Mouse (Mus musculus) MEL (cell line): ENCODE measurements around the gene Zfp747. TPM values are rescaled to one million over a fixed set of nuclear protein-coding genes. Genes with fewer than 3 reads are reported as not detected.
"Not testable (repeated sequence)": the region's sequence is repeated elsewhere in the genome, so short reads cannot be mapped to it uniquely, and the experiment has no call there.

Experiments
- DNase-seq: peaks from one replicate; pipeline ENCODE4 v3.0.0; 2011; ENCODE audit warnings: low read depth, low spot score
- H3K27ac ChIP-seq: 2 replicates; pipeline ENCODE4 v1.5.1; 2012; ENCODE audit warnings: low read depth, mild to moderate bottlenecking, control low read depth, low read length, moderate library complexity; ENCODE audit not compliant: control insufficient read depth
- H3K27me3 ChIP-seq, 2 experiments: fragments of 150-350 bp in 1 of 2; sonication (generic) in 1 of 2; 2 replicates each; pipeline ENCODE4 v1.6.1; 2012; ENCODE audit warnings: low read length in 2 of 2, mild to moderate bottlenecking in 2 of 2, improper control_type of control experiment in 1 of 2, moderate library complexity in 1 of 2; ENCODE audit not compliant: insufficient read depth in 2 of 2, control insufficient read depth in 1 of 2
- H3K36me3 ChIP-seq, 2 experiments: 2 replicates each; pipeline ENCODE4 v1.6.1; 2012 to 2014; ENCODE audit warnings: low read length in 2 of 2, improper control_type of control experiment in 1 of 2, inconsistent platforms in 1 of 2, mild to moderate bottlenecking in 1 of 2; ENCODE audit not compliant: insufficient read depth in 2 of 2, control insufficient read depth in 1 of 2
- H3K4me1 ChIP-seq, 2 experiments: fragments of 150-350 bp in 1 of 2; sonication (generic) in 1 of 2; 2 replicates each; pipeline ENCODE4 v1.6.1; 2012; ENCODE audit warnings: low read length in 2 of 2, improper control_type of control experiment in 1 of 2, mild to moderate bottlenecking in 1 of 2; ENCODE audit not compliant: insufficient read depth in 2 of 2, control insufficient read depth in 1 of 2
- H3K4me3 ChIP-seq, 2 experiments: fragments of 150-350 bp in 1 of 2; sonication (generic) in 1 of 2; 2 replicates each; pipeline ENCODE4 v1.5.1; 2012; ENCODE audit warnings: low read depth in 2 of 2, low read length in 2 of 2, mild to moderate bottlenecking in 2 of 2, moderate library complexity in 2 of 2, control low read depth in 1 of 2, improper control_type of control experiment in 1 of 2; ENCODE audit not compliant: control insufficient read depth in 1 of 2, insufficient read depth in 1 of 2
- H3K79me2 ChIP-seq: 2 replicates; pipeline ENCODE4 v1.6.1; 2012; ENCODE audit warnings: mild to moderate bottlenecking, low read length, moderate library complexity; ENCODE audit not compliant: control insufficient read depth, poor library complexity, insufficient read depth
- H3K9ac ChIP-seq: 2 replicates; pipeline ENCODE4 v1.6.1; 2012; ENCODE audit warnings: low read depth, mild to moderate bottlenecking, control low read depth, low read length, moderate library complexity; ENCODE audit not compliant: control insufficient read depth, poor library complexity, severe bottlenecking
- H3K9me3 ChIP-seq: fragments of 150-350 bp; sonication (generic); replicated peaks from 2 replicates; pipeline ENCODE4 v1.6.1; 2012; ENCODE audit warnings: mild to moderate bottlenecking, low read length, improper control_type of control experiment, moderate library complexity; ENCODE audit not compliant: insufficient read depth
- CTCF ChIP-seq, 3 experiments: IDR thresholded peaks in 2 of 3; conservative IDR thresholded peaks in 1 of 3; 2 replicates each; pipeline ENCODE4 v1.5.1; 2011 to 2012; ENCODE audit warnings: low read length in 3 of 3, low read depth in 2 of 3, mild to moderate bottlenecking in 2 of 3, improper control_type of control experiment in 1 of 3, inconsistent platforms in 1 of 3, mixed read lengths in 1 of 3, moderate library complexity in 1 of 3; ENCODE audit not compliant: control insufficient read depth in 1 of 3, insufficient read depth in 1 of 3, poor library complexity in 1 of 3, severe bottlenecking in 1 of 3
- GATA1 ChIP-seq: IDR thresholded peaks from 2 replicates; pipeline ENCODE4 v1.6.1; 2011; ENCODE audit warnings: low read depth, low read length, improper control_type of control experiment
- KAT2A ChIP-seq: conservative IDR thresholded peaks from 2 replicates; pipeline ENCODE4 v1.6.1; 2012; ENCODE audit warnings: low read depth, low read length, improper control_type of control experiment, inconsistent platforms
- MAFK ChIP-seq: IDR thresholded peaks from 2 replicates; pipeline ENCODE4 v1.6.1; 2011; ENCODE audit warnings: low read depth, mild to moderate bottlenecking, low read length, improper control_type of control experiment, borderline replicate concordance
- MAX ChIP-seq: IDR thresholded peaks from 2 replicates; pipeline ENCODE4 v1.6.1; 2011; ENCODE audit warnings: low read length, improper control_type of control experiment
- MEF2A ChIP-seq: IDR thresholded peaks from 2 replicates; pipeline ENCODE4 v1.6.1; 2014; ENCODE audit warnings: low read depth, mild to moderate bottlenecking, inconsistent platforms, low read length, improper control_type of control experiment; ENCODE audit not compliant: poor library complexity, insufficient replicate concordance, severe bottlenecking; ENCODE audit errors: extremely low read depth
- MXI1 ChIP-seq: IDR thresholded peaks from 2 replicates; pipeline ENCODE4 v1.6.1; 2011; ENCODE audit warnings: mild to moderate bottlenecking, low read depth, low read length, improper control_type of control experiment
- MYB ChIP-seq: IDR thresholded peaks from 2 replicates; pipeline ENCODE4 v1.6.1; 2011; ENCODE audit warnings: mild to moderate bottlenecking, low read depth, low read length, improper control_type of control experiment
- MYC ChIP-seq: IDR thresholded peaks from 2 replicates; pipeline ENCODE4 v1.6.1; 2011; ENCODE audit warnings: low read depth, mild to moderate bottlenecking, low read length, improper control_type of control experiment, moderate library complexity
- POLR2AphosphoS5 ChIP-seq: IDR thresholded peaks from 2 replicates; pipeline ENCODE4 v1.6.1; 2012; ENCODE audit warnings: low read depth, borderline replicate concordance, mild to moderate bottlenecking, inconsistent platforms, low read length, moderate library complexity, mixed read lengths
- SMC3 ChIP-seq: IDR thresholded peaks from 2 replicates; pipeline ENCODE4 v1.6.1; 2011; ENCODE audit warnings: low read depth, low read length, improper control_type of control experiment
- TAL1 ChIP-seq: IDR thresholded peaks from 2 replicates; pipeline ENCODE4 v1.6.1; 2012; ENCODE audit warnings: mild to moderate bottlenecking, inconsistent platforms, low read length, moderate library complexity, mixed read lengths
- TBP ChIP-seq: IDR thresholded peaks from 2 replicates; pipeline ENCODE4 v1.8.0; 2011; ENCODE audit warnings: low read depth, low read length, improper control_type of control experiment
- UBTF ChIP-seq: IDR thresholded peaks from 2 replicates; pipeline ENCODE4 v1.6.1; 2012; ENCODE audit warnings: low read depth, mild to moderate bottlenecking, inconsistent platforms, low read length, improper control_type of control experiment, moderate library complexity, borderline replicate concordance; ENCODE audit not compliant: insufficient read depth
- USF2 ChIP-seq, 2 experiments: IDR thresholded peaks; 2 replicates each; pipeline ENCODE4 v1.6.1; 2011 to 2012; ENCODE audit warnings: improper control_type of control experiment in 2 of 2, low read length in 2 of 2, borderline replicate concordance in 1 of 2, inconsistent platforms in 1 of 2, low read depth in 1 of 2, mild to moderate bottlenecking in 1 of 2; ENCODE audit not compliant: insufficient read depth in 1 of 2
- ZC3H11A ChIP-seq: IDR thresholded peaks from 2 replicates; pipeline ENCODE4 v1.6.1; 2012; ENCODE audit warnings: low read depth, mild to moderate bottlenecking, inconsistent platforms, low read length, improper control_type of control experiment
- ZNF384 ChIP-seq: IDR thresholded peaks from 2 replicates; pipeline ENCODE4 v1.6.1; 2012; ENCODE audit warnings: low read depth, mild to moderate bottlenecking, inconsistent platforms, low read length, improper control_type of control experiment
- polyA plus RNA-seq, 2 experiments: library from polyadenylated mRNA; stranded (reverse) in 1 of 2; unstranded in 1 of 2; fragments of >175 nt in 1 of 2; fragments of >200 nt in 1 of 2; gene quantifications; 2 replicates each; pipeline versions ENCODE4 v1.2.1 to v1.2.4; 2012; ENCODE audit warnings: low replicate concordance in 2 of 2, low read depth in 1 of 2; ENCODE audit not compliant: insufficient read length in 2 of 2, insufficient read depth in 1 of 2, missing spikeins in 1 of 2
- total RNA-seq: library from RNA; depleted of rRNA; stranded (reverse); fragments of 300-350 nt; gene quantifications from 2 replicates; pipeline ENCODE4 v1.2.3, GENCODE M21; 2012

Gene Zfp747
- total and polyA plus RNA-seq, 3 experiments, result 6.2 to 7.5 TPM; not detected in 1

GRCm38 (mm10) chr7:127342332-127342731 lies 33.5 kb downstream of the Zfp747 start (continued):
- TF ChIP-seq MAFK (no peak), UBTF (no peak), CTCF (IDR thresholded peaks at IDR 0.05 in 2 of 3, conservative IDR thresholded peaks at IDR 0.05 in 1 of 3; ENCODE audit: control insufficient read depth in 1 of 3, insufficient read depth in 1 of 3, low read depth in 2 of 3, low read length in 3 of 3, poor library complexity in 1 of 3, severe bottlenecking in 1 of 3) (peak; percentile 22 to 72 (median 47)), MYC (no peak), MAX (peak; percentile 58), KAT2A (no peak), MEF2A (no peak), SMC3 (peak; percentile 57), ZNF384 (no peak), POLR2AphosphoS5 (no peak), MXI1 (0 out of 2 replicates have a peak, but pooled peaks have one; percentile 33), MYB (no peak)

GRCm38 (mm10) chr7:127341861-127342260 lies 34.0 kb downstream of the Zfp747 start:
- DNase-seq, H3K9me3 ChIP-seq, H3K27ac ChIP-seq, H3K4me3 ChIP-seq, H3K36me3 ChIP-seq, H3K4me1 ChIP-seq, H3K27me3 ChIP-seq, H3K79me2 ChIP-seq, H3K9ac ChIP-seq: not testable (repeated sequence)

- Histone ChIP-seq H3K27ac (no peak overlapping the region), H3K36me3 (0 out of 4 replicates have a peak, but pooled peaks cover 0 to 3% of the 10 kb centered on the region in 2 experiments), H3K27me3 (no peaks in the 10 kb centered on the region), H3K79me2 (peaks cover 5% of the 10 kb centered on the region; the same call in 1 of the 2 replicates), H3K9ac (no peak overlapping the region), H3K9me3 (no peaks in the 10 kb centered on the region), H3K4me1 (peaks cover 2 to 3% of the 10 kb centered on the region in 2 experiments; a peak in 3 of 4 replicates), H3K4me3 (no peak overlapping the region)
- DNase-seq, result no peak
- TF ChIP-seq CTCF (IDR thresholded peaks at IDR 0.05 in 2 of 3, conservative IDR thresholded peaks at IDR 0.05 in 1 of 3; ENCODE audit: control insufficient read depth in 1 of 3, insufficient read depth in 1 of 3, low read depth in 2 of 3, low read length in 3 of 3, poor library complexity in 1 of 3, severe bottlenecking in 1 of 3), result no peak
- TF ChIP-seq MEF2A, result no peak
- TF ChIP-seq SMC3, result no peak
- TF ChIP-seq UBTF, result no peak
- no peak for TF ChIP-seq KAT2A
- TF ChIP-seq ZC3H11A, result no peak
- TF ChIP-seq GATA1, result no peak
- TF ChIP-seq MYC, result no peak
- no peak for TF ChIP-seq TAL1
- TF ChIP-seq TBP, result no peak
- TF ChIP-seq MAX, result no peak
- TF ChIP-seq USF2 (IDR thresholded peaks at IDR 0.05; ENCODE audit: borderline replicate concordance in 1 of 2, insufficient read depth in 1 of 2, low read depth in 1 of 2, low read length in 2 of 2), result no peak
These were observed 34.5 kb downstream of the Zfp747 start for GRCm38 (mm10) chr7:127341356-127341755.
